Mouse (Mus musculus) ES-Bruce4 (cell line): ENCODE results near the gene Fam43a. TPM values are rescaled to one million over a fixed set of nuclear protein-coding genes. Genes with fewer than 3 reads are reported as not detected.

ENCODE experiments used
- H3K27ac ChIP-seq: 2 replicates; pipeline ENCODE4 v1.5.1; 2012; ENCODE audit warnings: low read length, inconsistent platforms; ENCODE audit not compliant: insufficient read depth
- H3K27me3 ChIP-seq: 2 replicates; pipeline ENCODE4 v1.6.1; 2012; ENCODE audit warnings: mild to moderate bottlenecking, low read length, inconsistent platforms; ENCODE audit not compliant: control insufficient read depth, poor library complexity, insufficient read depth, severe bottlenecking
- H3K36me3 ChIP-seq: 2 replicates; pipeline ENCODE4 v1.6.1; 2012; ENCODE audit warnings: inconsistent platforms, mild to moderate bottlenecking, low read length, moderate library complexity; ENCODE audit not compliant: control insufficient read depth, poor library complexity, insufficient read depth, severe bottlenecking
- H3K4me1 ChIP-seq: one replicate; pipeline ENCODE4 v1.8.1; 2011; ENCODE audit warnings: low read length; ENCODE audit not compliant: control insufficient read depth, insufficient read depth
- H3K4me3 ChIP-seq: 2 replicates; pipeline ENCODE4 v1.5.1; 2011; ENCODE audit warnings: low read depth, mild to moderate bottlenecking, low read length
- H3K9ac ChIP-seq: 2 replicates; pipeline ENCODE4 v1.6.1; 2012; ENCODE audit warnings: low read depth, mild to moderate bottlenecking, inconsistent platforms; ENCODE audit not compliant: poor library complexity, severe bottlenecking
- H3K9me3 ChIP-seq: replicated peaks from 2 replicates; pipeline ENCODE4 v1.6.1; 2012; ENCODE audit warnings: mild to moderate bottlenecking, low read length, inconsistent platforms; ENCODE audit not compliant: control insufficient read depth, poor library complexity, insufficient read depth, severe bottlenecking
- CTCF ChIP-seq: IDR thresholded peaks from one replicate; pipeline ENCODE4 v1.8.1; 2011; ENCODE audit warnings: low read depth, low read length
- EP300 ChIP-seq: IDR thresholded peaks from 2 replicates; pipeline ENCODE4 v1.6.1; 2011; ENCODE audit warnings: low read depth, low read length; ENCODE audit not compliant: insufficient read depth
- POLR2A ChIP-seq: IDR thresholded peaks from one replicate; pipeline ENCODE4 v1.8.1; 2011; ENCODE audit warnings: low read length; ENCODE audit not compliant: insufficient read depth
- polyA plus RNA-seq: library from polyadenylated mRNA; stranded (reverse); fragments of >200 nt; gene quantifications from 2 replicates; pipeline ENCODE4 v1.2.4, GENCODE M21; 2011; ENCODE audit warnings: low read depth; ENCODE audit not compliant: missing spikeins, insufficient read depth, insufficient read length

Fam43a gene
- polyA plus RNA-seq, result 14.2 and 15.8 TPM in 2 replicates

DNA sequence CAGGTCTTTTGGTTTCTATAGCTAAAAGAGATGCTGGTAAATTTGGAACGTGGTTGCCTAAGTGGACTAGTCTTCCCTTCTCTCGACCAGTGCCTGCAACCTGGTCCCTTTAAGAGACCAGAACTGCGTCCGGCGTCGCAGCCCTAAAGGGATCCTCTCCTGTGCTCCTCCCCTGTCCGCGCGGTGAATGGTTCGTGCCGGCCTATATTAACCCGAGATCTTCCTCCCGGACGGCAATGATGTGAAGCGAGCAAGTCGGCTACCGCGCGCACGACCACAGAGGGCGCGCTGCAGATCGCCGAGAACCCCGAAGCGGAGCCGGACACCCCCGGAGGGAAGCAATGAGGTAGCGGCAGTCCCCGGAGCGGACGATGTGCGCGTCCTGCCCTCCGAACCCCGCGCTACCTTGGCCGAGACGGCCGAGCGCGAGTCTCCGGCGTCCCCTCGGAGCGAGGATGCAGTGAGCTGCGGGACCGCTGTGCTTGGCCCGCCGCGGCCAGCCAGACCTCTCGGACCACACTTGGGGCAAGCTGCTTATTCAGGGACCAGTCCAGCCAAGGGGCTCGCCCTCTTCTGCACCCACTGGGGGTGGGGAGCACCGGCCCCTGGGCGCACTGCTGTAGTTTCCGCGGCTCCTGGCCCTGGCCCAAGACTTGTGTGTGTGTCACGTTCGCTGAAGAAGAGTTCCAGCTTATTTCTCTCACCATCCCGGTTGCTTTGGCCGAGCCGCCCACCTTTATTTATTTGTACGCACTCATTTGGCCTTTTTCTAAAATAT is at the start of gene Fam43a:
Fam43a (plus strand) TSS at position 233 of the 778 bp plus-strand sequence.
- no peaks in the 10 kb centered on the region for H3K9me3 ChIP-seq
- H3K36me3 ChIP-seq, result no peaks in the 10 kb centered on the region
- TF ChIP-seq CTCF, result peak; percentile 28
- TF ChIP-seq EP300, result 0 out of 2 replicates have a peak, but pooled peaks have one; percentile 75
- TF ChIP-seq POLR2A, result peak; percentile 89
- H3K27me3 ChIP-seq, result no peaks in the 10 kb centered on the region
- peak within 1 kb of the TSS; percentile 77 for H3K9ac ChIP-seq
- peak within 1 kb of the TSS; percentile 76 for H3K4me3 ChIP-seq
- no peak within 1 kb of the TSS for H3K27ac ChIP-seq
- H3K4me1 ChIP-seq, result no peaks in the 10 kb centered on the region

DNA sequence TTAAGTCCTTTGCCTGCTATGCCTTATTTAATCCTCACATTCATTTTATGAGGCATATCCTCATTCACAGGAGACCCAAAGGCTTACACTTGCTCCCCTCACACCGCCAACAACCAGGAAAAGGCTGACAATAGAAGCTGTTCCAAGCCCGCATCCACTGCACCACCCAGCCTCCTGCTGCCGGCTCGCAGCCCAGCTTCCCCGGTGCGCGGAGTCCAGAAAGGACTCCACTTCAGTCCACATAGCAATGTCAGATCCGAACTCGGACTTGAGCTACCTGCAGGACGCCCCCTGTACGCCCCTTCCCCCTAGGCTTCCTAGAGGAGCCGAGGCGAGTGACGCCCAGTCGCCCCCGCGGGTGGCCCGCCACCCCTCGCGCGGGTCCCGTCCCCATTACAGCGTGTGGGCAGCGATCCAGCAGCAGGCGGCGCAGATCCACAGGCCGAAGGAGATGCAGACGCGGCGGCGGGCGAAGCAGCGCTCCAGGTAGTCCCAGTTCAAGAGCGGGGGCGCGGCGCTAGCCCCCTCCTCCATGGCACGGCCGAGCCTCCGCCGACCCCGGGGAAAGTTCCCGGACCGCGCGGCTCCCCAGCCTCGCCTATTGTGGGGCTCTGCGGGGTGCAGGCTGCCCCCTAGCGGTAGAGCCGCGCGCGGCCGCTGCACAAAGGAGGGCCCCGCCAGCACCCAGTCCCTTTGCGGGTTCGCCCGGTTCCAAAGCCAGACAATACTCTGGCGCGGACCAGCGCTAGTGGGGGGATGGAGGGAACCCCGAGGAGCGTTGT is 49.4 kb upstream of the Fam43a start:
- peak overlapping the region; percentile 78 for H3K4me3 ChIP-seq
- peaks cover 4% of the 10 kb centered on the region; the same call in 1 of the 2 replicates for H3K9me3 ChIP-seq
- TF ChIP-seq CTCF (peak; percentile 57), EP300 (no peak)
- H3K4me1 ChIP-seq, result no peaks in the 10 kb centered on the region
- no peaks in the 10 kb centered on the region for H3K36me3 ChIP-seq
- no peak overlapping the region for H3K27ac ChIP-seq
- H3K27me3 ChIP-seq, result no peaks in the 10 kb centered on the region
- peak overlapping the region; percentile 68 for H3K9ac ChIP-seq

GRCm38 (mm10) chr16:30550748-30551192 is 48.8 kb upstream of the Fam43a start, which contains the start of gene Tmem44:
TSS of gene Tmem44 (minus strand) at chr16:30550842.
- no peaks in the 10 kb centered on the region for H3K4me1 ChIP-seq
- TF ChIP-seq EP300, result no peak
- no peak for TF ChIP-seq POLR2A
- no peak for TF ChIP-seq CTCF
- no peaks in the 10 kb centered on the region for H3K27me3 ChIP-seq
- no peak within 1 kb of the TSS for H3K27ac ChIP-seq
- H3K9me3 ChIP-seq, result peaks cover 8% of the 10 kb centered on the region
- H3K9ac ChIP-seq, result peak within 1 kb of the TSS; percentile 68
- H3K4me3 ChIP-seq, result peak within 1 kb of the TSS; percentile 78
- no peaks in the 10 kb centered on the region for H3K36me3 ChIP-seq

DNA sequence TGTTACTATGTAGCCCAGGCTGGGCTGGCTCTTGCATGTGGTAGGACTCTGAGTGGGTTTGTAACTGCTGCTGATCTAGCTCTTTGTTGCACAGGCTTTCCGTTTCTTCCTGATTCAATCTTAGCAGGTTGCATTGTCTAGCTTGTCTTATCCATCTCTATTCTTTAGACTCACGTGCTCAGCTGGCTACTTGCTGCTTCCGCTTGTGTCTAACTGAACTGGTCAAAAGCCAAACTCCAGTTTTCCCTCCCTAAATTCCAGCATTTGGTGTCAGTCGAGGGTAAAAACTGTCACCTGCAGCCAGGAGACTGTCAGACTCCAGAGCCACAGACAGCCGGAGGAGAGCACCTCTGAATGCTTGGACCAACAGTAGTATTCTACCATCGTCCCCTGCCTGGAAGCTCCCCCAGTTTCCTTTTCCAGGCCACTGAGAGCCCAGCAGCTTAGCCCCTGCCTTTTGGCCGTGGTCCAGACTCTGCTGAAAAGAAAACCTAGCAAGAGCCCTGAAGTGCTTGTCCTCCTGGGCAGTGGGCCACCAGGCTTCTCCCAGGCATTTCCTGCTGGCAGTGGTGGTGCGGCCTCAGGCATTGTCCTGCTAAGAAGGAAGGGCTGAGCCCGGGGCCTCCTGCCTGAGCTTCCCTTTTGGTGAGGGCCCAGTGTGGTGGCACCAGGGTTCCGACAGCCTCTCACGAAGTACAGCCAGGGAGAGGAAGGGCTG is 46.7 kb upstream of the Fam43a start:
- H3K4me3 ChIP-seq, result no peak overlapping the region
- H3K36me3 ChIP-seq, result no peaks in the 10 kb centered on the region
- no peak overlapping the region for H3K9ac ChIP-seq
- no peaks in the 10 kb centered on the region for H3K4me1 ChIP-seq
- peaks cover 22% of the 10 kb centered on the region for H3K9me3 ChIP-seq
- H3K27me3 ChIP-seq, result no peaks in the 10 kb centered on the region
- no peak for TF ChIP-seq EP300
- no peak overlapping the region for H3K27ac ChIP-seq

DNA sequence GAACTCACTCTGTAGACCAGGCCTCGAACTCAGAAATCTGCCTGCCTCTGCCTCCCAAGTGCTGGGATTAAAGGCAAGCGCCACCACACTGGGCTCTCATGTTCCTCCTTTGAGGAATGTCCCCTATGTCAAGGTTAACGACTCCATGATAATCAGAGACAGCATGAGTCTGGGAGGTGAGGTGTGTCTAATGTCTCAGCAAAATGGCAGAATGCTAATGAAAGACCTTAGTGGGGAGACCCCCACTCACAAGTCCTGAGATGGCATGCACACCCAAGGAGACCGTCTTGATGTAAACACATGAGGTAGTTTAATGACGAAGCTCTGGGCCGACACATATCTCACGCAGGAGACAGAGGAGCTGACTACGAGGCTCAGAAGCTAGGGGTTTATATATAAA is 45.4 kb upstream of the Fam43a start:
- Histone ChIP-seq H3K9me3 (peaks cover 25% of the 10 kb centered on the region), H3K9ac (no peak overlapping the region), H3K36me3 (peaks cover 1% of the 10 kb centered on the region; the same call in 1 of the 2 replicates), H3K4me1 (no peaks in the 10 kb centered on the region), H3K4me3 (no peak overlapping the region), H3K27me3 (no peaks in the 10 kb centered on the region), H3K27ac (no peak overlapping the region)
- TF ChIP-seq CTCF (no peak), POLR2A (no peak), EP300 (no peak)
